Mouse (Mus musculus) heart, embryonic 14.5 days (tissue): ENCODE measurements around the gene Yipf4. TPM values are rescaled to one million over a fixed set of nuclear protein-coding genes. Genes with fewer than 3 reads are reported as not detected.

Experiments
- ATAC-seq: fragments of 200-750 bp; cut with Nextera tagmentation; 2 replicates; pipeline ENCODE4 v1.8.0; 2017; ENCODE audit warnings: low read depth, moderate TSS enrichment; ENCODE audit not compliant: insufficient number of reproducible peaks, insufficient read depth, low FRiP score
- H3K27ac ChIP-seq, 2 experiments: fragments of 200-500 bp in 1 of 2; fragments of 300-500 bp in 1 of 2; sonication (generic) in 1 of 2; replicated peaks in 1 of 2; 2 replicates each; pipeline ENCODE4 v1.5.1; 2012 to 2014; ENCODE audit warnings: low read depth in 2 of 2, low read length in 2 of 2, control low read depth in 1 of 2, mild to moderate bottlenecking in 1 of 2, mixed read lengths in 1 of 2; ENCODE audit not compliant: control insufficient read depth in 1 of 2, insufficient read depth in 1 of 2
- H3K27me3 ChIP-seq: fragments of 300-500 bp; sonication (generic); 2 replicates; pipeline ENCODE4 v1.6.1; 2014; ENCODE audit warnings: mild to moderate bottlenecking, low read length, control low read depth; ENCODE audit not compliant: control insufficient read depth, insufficient read depth
- H3K36me3 ChIP-seq: fragments of 300-500 bp; sonication (generic); 2 replicates; pipeline ENCODE4 v1.6.1; 2014; ENCODE audit warnings: mild to moderate bottlenecking, control low read depth, low read length, mixed read lengths; ENCODE audit not compliant: control insufficient read depth, insufficient read depth
- H3K4me1 ChIP-seq, 2 experiments: fragments of 200-500 bp in 1 of 2; fragments of 300-500 bp in 1 of 2; sonication (generic) in 1 of 2; 2 replicates each; pipeline ENCODE4 v1.6.1; 2012 to 2014; ENCODE audit warnings: low read length in 2 of 2, control low read depth in 1 of 2, mixed read lengths in 1 of 2; ENCODE audit not compliant: control insufficient read depth in 2 of 2, insufficient read depth in 2 of 2
- H3K4me2 ChIP-seq: fragments of 300-500 bp; sonication (generic); 2 replicates; pipeline ENCODE4 v1.6.1; 2014; ENCODE audit warnings: mild to moderate bottlenecking, low read length
- H3K4me3 ChIP-seq, 2 experiments: fragments of 200-500 bp in 1 of 2; fragments of 300-500 bp in 1 of 2; sonication (generic) in 1 of 2; 2 replicates each; pipeline ENCODE4 v1.5.1; 2012 to 2014; ENCODE audit warnings: low read length in 2 of 2, mild to moderate bottlenecking in 2 of 2, control low read depth in 1 of 2, low read depth in 1 of 2, moderate library complexity in 1 of 2; ENCODE audit not compliant: control insufficient read depth in 1 of 2, insufficient read depth in 1 of 2
- H3K9ac ChIP-seq: fragments of 300-500 bp; sonication (generic); 2 replicates; pipeline ENCODE4 v1.6.1; 2014; ENCODE audit warnings: mild to moderate bottlenecking, low read length
- H3K9me3 ChIP-seq: fragments of 300-500 bp; sonication (generic); 2 replicates; pipeline ENCODE4 v1.6.1; 2016; ENCODE audit warnings: low read length, control low read depth; ENCODE audit not compliant: control insufficient read depth
- WGBS: fragments of 180-500 bp; shearing (Covaris S2); extraction: QIAGEN DNeasy Blood & Tissue Kit; methylation state at CpG from one replicate; pipeline ENCODE4 v1.1.7; 2014; 5-methylcytosine and 5-hydroxymethylcytosine counted together
- polyA plus RNA-seq: library from polyadenylated mRNA; unstranded; fragments of >200 nt; fragmentation: Nextera tagmentation; extraction: Ambion mirVana; gene quantifications from 2 replicates; pipeline ENCODE4 v1.2.1, GENCODE M21; 2014

Yipf4 gene
- polyA plus RNA-seq, result 65.0 and 70.1 TPM in 2 replicates

DNA sequence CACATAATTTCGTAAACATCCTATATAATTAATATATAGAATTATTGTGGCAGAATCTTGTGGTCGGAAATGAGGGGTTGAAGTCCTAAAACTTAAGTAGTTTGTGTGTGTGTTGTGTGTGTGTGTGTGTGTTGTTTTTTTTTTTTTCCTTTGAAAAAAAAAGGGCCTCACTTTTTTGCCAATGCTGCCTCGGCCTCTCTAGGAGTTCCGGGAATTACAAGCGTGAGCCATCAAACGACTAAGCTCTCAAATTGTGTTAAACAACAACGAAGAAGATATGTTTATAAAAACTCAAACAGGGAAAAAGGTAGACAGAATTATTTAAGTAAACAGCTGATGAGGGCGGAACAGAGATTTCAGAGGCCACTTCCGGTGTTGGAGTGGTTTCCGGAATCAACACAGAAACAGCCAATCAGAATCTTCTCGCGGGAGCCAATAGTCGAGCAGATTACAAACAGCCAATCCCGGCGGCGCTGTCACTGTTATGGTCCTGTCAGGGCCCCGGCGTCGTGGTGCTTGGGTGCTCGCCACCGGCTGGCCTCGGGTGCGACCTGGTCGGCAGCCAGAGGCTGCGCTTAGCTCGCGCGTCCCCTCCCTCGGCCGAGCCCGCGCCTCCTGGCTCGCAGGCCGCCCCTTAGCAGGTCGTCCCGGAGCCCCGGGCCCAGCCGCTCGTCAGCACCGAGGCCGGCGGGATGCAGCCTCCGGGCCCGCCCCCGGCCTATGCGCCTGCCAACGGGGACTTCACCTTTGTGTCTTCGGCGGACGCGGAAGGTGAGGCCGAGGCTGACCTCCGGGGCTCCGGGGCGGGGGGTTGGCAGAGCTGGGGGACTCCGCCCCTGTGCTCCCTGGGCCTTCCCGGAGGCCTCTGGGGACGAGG, at the start of gene Yipf4:
TSS of gene Yipf4 (plus strand) at position 470 of the 877 bp plus-strand sequence.
- Histone ChIP-seq H3K9me3 (no peaks in the 10 kb centered on the region), H3K9ac (peak within 1 kb of the TSS; percentile 94), H3K4me3 (peak within 1 kb of the TSS; percentile 96 to 98), H3K4me1 (peaks cover 0 to 12% of the 10 kb centered on the region in 2 experiments; a peak in 1 of 4 replicates), H3K27ac (peak within 1 kb of the TSS; percentile 92), H3K27me3 (no peaks in the 10 kb centered on the region; the same call in 1 of the 2 replicates), H3K4me2 (peak within 1 kb of the TSS; percentile 70), H3K36me3 (peaks cover 27% of the 10 kb centered on the region)
- ATAC-seq, result peak; percentile 99
- WGBS, result 5% methylated on average over 58 of the region's 58 CpGs

GRCm38 (mm10) chr17:74440486-74440885, 48.8 kb upstream of the Yipf4 start:
- Histone ChIP-seq H3K9me3 (no peaks in the 10 kb centered on the region), H3K9ac (no peak overlapping the region)

GRCm38 (mm10) chr17:74449776-74450175, 39.5 kb upstream of the Yipf4 start:
- no peak overlapping the region for H3K27ac ChIP-seq
- H3K4me1 ChIP-seq, result no peaks in the 10 kb centered on the region
- H3K36me3 ChIP-seq, result no peaks in the 10 kb centered on the region
- H3K4me2 ChIP-seq, result no peak overlapping the region
- WGBS, result 86% methylated on average over 10 of the region's 10 CpGs
- no peak overlapping the region for H3K4me3 ChIP-seq
- H3K9ac ChIP-seq, result no peak overlapping the region
- no peaks in the 10 kb centered on the region for H3K27me3 ChIP-seq
- H3K9me3 ChIP-seq, result no peaks in the 10 kb centered on the region
- no peak for ATAC-seq

More at GRCm38 (mm10) chr17:74440486-74440885, 48.8 kb upstream of the Yipf4 start:
- H3K36me3 ChIP-seq, result no peaks in the 10 kb centered on the region
- H3K4me2 ChIP-seq, result no peak overlapping the region
- no peak for ATAC-seq
- WGBS, result 58% methylated on average over 5 of the region's 5 CpGs
- H3K27me3 ChIP-seq, result no peaks in the 10 kb centered on the region
- H3K4me1 ChIP-seq, result no peaks in the 10 kb centered on the region
- H3K4me3 ChIP-seq, result no peak overlapping the region
- no peak overlapping the region for H3K27ac ChIP-seq

DNA sequence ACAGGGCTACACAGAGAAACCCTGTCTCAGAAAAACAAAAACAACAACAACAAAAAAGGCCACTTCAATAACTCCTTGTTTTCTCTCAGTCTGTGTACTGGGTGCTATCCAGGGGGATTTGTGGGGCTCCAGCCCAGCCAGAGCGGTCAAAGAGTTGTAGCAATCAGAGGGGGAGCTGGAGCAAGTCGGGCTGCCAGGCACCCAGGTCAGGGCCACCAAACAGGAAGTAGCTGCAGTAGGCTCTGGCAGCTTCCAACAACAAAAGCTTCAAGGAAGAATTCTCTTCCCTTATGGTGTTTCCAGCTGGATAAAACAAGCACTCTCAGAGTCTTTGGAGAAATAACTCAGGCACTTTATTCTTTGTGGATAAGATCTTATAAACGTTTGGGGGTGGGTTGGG, 35.4 kb upstream of the Yipf4 start:
- Histone ChIP-seq H3K9me3 (no peaks in the 10 kb centered on the region), H3K27me3 (no peaks in the 10 kb centered on the region), H3K27ac (no peak overlapping the region), H3K9ac (no peak overlapping the region), H3K36me3 (no peaks in the 10 kb centered on the region), H3K4me1 (no peaks in the 10 kb centered on the region), H3K4me3 (no peak overlapping the region), H3K4me2 (no peak overlapping the region)
- no peak for ATAC-seq
- 75% methylated on average over 3 of the region's 3 CpGs for WGBS

GRCm38 (mm10) chr17:74454660-74455059, 34.6 kb upstream of the Yipf4 start:
- no peaks in the 10 kb centered on the region for H3K4me1 ChIP-seq
- H3K9ac ChIP-seq, result no peak overlapping the region
- no peak overlapping the region for H3K4me2 ChIP-seq
- H3K9me3 ChIP-seq, result no peaks in the 10 kb centered on the region
- no peak for ATAC-seq
- H3K36me3 ChIP-seq, result no peaks in the 10 kb centered on the region
- 78% methylated on average over 1 of the region's 1 CpGs for WGBS
- no peak overlapping the region for H3K4me3 ChIP-seq
- no peak overlapping the region for H3K27ac ChIP-seq
- H3K27me3 ChIP-seq, result no peaks in the 10 kb centered on the region

DNA sequence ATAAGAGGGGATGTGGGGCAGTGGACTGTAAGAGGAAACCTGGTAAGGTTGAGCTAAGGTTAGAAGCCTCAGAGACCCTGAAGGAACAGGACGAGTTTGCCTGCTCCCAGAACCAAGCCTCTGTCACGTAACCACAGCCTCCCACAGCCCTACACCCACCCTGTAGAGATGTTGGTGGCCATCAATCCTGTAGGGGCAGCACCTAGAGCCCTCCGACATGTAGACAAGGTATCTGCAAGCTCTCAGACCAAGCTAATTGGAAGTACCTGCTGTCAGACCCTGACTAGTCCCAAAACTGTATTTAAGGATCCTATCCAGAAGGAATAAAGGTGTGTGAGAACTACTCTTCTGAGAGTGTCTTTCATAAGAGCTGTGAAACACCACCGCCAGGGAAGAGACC, 33.9 kb upstream of the Yipf4 start:
- ATAC-seq, result no peak
- WGBS, result 78% methylated on average over 4 of the region's 4 CpGs
- H3K36me3 ChIP-seq, result no peaks in the 10 kb centered on the region
- no peaks in the 10 kb centered on the region for H3K9me3 ChIP-seq
- H3K27ac ChIP-seq, result no peak overlapping the region
- H3K4me3 ChIP-seq, result no peak overlapping the region
- H3K4me2 ChIP-seq, result no peak overlapping the region
- no peaks in the 10 kb centered on the region for H3K27me3 ChIP-seq
- H3K4me1 ChIP-seq, result no peaks in the 10 kb centered on the region
- H3K9ac ChIP-seq, result no peak overlapping the region

DNA sequence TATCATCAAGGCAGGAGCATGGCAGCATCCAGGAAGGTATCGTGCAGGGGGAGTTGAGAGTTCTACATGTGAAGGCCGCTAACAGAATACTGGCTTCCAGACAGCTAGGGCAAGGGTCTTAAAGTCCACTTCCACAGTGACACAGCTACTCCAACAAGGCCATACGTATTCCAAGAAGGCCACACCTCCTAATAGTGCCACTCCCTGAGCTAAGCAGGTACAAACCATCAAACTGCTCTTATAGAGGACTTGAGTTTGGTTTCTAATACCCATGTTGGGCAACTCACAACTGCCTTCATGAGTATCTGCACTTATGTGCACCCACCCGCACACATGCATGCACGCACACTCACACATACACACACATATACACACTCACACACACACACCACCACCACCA, 32.5 kb upstream of the Yipf4 start:
- ATAC-seq, result no peak
- H3K4me2 ChIP-seq, result no peak overlapping the region
- H3K36me3 ChIP-seq, result no peaks in the 10 kb centered on the region
- H3K4me3 ChIP-seq, result no peak overlapping the region
- H3K4me1 ChIP-seq, result no peaks in the 10 kb centered on the region
- H3K9me3 ChIP-seq, result no peaks in the 10 kb centered on the region
- H3K27me3 ChIP-seq, result no peaks in the 10 kb centered on the region
- H3K9ac ChIP-seq, result no peak overlapping the region
- no peak overlapping the region for H3K27ac ChIP-seq
- 84% methylated on average over 5 of the region's 5 CpGs for WGBS
